Mouse (Mus musculus) megakaryocyte, embryonic 14.5 days (primary cell): ENCODE results near the gene Gm3633. TPM values are rescaled to one million over a fixed set of nuclear protein-coding genes. Genes with fewer than 3 reads are reported as not detected.
"Not testable (repeated sequence)": the region's sequence is repeated elsewhere in the genome, so short reads cannot be mapped to it uniquely, and the experiment has no call there.

Source experiments
- H3K27me3 ChIP-seq: replicated peaks from 2 replicates; pipeline ENCODE3; 2012; ENCODE audit warnings: inconsistent platforms
- H3K36me3 ChIP-seq: replicated peaks from 2 replicates; pipeline ENCODE3; 2012; ENCODE audit warnings: low read length, inconsistent platforms, mixed read lengths
- H3K4me1 ChIP-seq: 2 replicates; pipeline ENCODE4 v1.6.1; 2012; ENCODE audit warnings: inconsistent platforms
- H3K4me3 ChIP-seq: replicated peaks from 2 replicates; pipeline ENCODE3; 2012; ENCODE audit warnings: moderate library complexity, mild to moderate bottlenecking, inconsistent platforms
- H3K9me3 ChIP-seq: 2 replicates; pipeline ENCODE4 v1.6.1; 2012; ENCODE audit warnings: inconsistent platforms
- polyA plus RNA-seq: library from polyadenylated mRNA; stranded (reverse); fragments of >175 nt; gene quantifications from 2 replicates; pipeline ENCODE4 v1.2.3, GENCODE M21; 2012; ENCODE audit warnings: low replicate concordance; ENCODE audit not compliant: insufficient read depth

Gm3633 gene
- not detected in 2 replicates for polyA plus RNA-seq

DNA sequence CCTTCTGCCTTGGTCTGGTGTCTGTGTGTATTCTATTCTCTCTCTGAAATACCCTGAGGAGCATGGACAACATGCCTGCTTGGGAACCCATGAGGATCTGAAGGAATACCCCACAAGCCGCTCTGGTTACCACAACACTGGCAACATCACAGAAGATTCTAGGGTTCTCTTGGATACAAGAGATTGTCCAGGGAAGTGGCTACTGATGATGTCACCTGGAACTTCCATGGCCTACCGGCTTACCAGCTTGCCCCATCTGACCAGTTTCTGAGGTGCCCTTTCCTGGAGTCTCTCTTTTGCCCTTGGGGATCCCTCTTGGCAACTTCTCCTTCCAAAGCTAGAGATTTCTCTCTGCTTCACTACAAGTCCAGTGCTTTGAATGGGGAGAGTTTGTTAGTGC, at the start of gene Gm3633:
Gm3633 (minus strand) TSS at position 101 of the 400 bp plus-strand sequence.
- not testable (repeated sequence) for H3K4me1 ChIP-seq, H3K4me3 ChIP-seq

GRCm38 (mm10) chr14:42655638-42656037, 13.9 kb upstream of the Gm3633 start, which contains the start of gene Gm10378:
Gene Gm10378 (plus strand): TSS chr14:42655938.
- H3K27me3 ChIP-seq, H3K4me1 ChIP-seq, H3K4me3 ChIP-seq, H3K9me3 ChIP-seq, H3K36me3 ChIP-seq: not testable (repeated sequence)

More for the DNA sequence above, at the start of gene Gm3633:
- not testable (repeated sequence) for H3K9me3 ChIP-seq, H3K36me3 ChIP-seq, H3K27me3 ChIP-seq

GRCm38 (mm10) chr14:42599782-42600181, 41.9 kb downstream of the Gm3633 start, which contains the start of gene Gm17124:
Gene Gm17124 (minus strand): TSS chr14:42599882.
- not testable (repeated sequence) for H3K4me1 ChIP-seq, H3K27me3 ChIP-seq, H3K4me3 ChIP-seq, H3K9me3 ChIP-seq, H3K36me3 ChIP-seq

Other genes with a start within 250 kb of the Gm3633 start
- gene Gm8005, start 202.2 kb downstream of the Gm3633 start, polyA plus RNA-seq: not detected in 2 replicates
- not detected in 2 replicates for gene Gm8011, start 178.0 kb downstream of the Gm3633 start, polyA plus RNA-seq
- not detected in 2 replicates for gene Gm8020, start 139.6 kb downstream of the Gm3633 start, polyA plus RNA-seq
- gene Gm8024, start 117.6 kb downstream of the Gm3633 start, polyA plus RNA-seq: not detected in 2 replicates
- not detected in 2 replicates for gene Gm17124, start 42.0 kb downstream of the Gm3633 start, polyA plus RNA-seq
- gene Gm10378, start 14.0 kb upstream of the Gm3633 start, polyA plus RNA-seq: not detected in 2 replicates
- not detected in 2 replicates for gene Gm3015, start 126.9 kb upstream of the Gm3633 start, polyA plus RNA-seq
- not detected in 2 replicates for gene Gm10377, start 156.1 kb upstream of the Gm3633 start, polyA plus RNA-seq
- gene Gm21977, start 211.6 kb upstream of the Gm3633 start, polyA plus RNA-seq: not detected in 2 replicates